Mouse (Mus musculus): Measurements from ENCODE around the gene Usp5.
"Not testable (repeated sequence)": the region's sequence is repeated elsewhere in the genome, so short reads cannot be mapped to it uniquely, and the experiment has no call there.

Gene Usp5

DNA sequence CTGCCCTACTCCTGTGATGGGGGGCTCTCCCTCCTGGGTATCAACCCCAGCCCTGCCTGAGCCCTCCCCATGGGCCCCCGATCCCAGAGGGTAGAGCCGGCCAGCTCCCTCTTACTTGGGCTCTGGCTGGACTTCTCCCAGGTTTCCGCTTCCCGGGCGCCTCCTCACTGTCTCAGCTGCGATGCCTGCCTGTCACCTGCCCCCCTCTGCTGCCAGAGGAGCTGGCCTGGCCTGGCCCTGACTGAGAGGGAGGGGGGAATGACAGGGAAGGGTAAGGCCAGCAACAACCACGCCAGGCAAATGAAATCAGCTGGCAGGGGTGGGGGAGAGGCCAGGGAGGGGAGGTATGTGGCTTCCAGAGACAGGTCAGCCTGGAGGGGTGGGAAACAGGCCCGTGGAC lies 10.5 kb upstream of the Usp5 start:
- no peak for DNase-seq

- DNase-seq: no peak
Observed at GRCm38 (mm10) chr6:124836411-124836810, 7.1 kb upstream of the Usp5 start.

DNA sequence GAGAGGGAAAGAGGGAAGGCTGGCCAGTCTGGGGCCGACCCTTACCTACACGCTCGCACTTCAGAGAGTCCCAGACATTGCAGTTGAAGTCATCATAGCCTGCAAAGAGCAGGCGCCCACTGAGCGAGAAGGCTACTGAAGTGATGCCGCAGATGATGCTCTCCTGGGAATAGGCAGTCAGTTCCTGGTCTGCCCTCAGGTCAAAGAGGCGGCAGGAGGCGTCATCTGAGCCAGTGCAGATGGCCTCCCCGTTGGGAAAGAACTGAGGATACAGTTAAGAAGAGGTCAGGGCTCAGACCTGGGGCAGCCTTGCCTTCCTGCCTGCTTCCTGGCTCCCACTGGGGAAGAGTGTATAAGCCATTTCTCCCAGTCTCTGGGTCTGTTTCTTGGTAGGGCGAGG lies 6.2 kb upstream of the Usp5 start:
- DNase-seq: no peak

- no peak for DNase-seq
Observed at GRCm38 (mm10) chr6:124834512-124835081, 5.3 kb upstream of the Usp5 start.

GRCm38 (mm10) chr6:124831649-124832048 lies 2.4 kb upstream of the Usp5 start:
- no peak for DNase-seq

- DNase-seq: not testable (repeated sequence)
Observed at GRCm38 (mm10) chr6:124831199-124831598, 1.9 kb upstream of the Usp5 start.

DNA sequence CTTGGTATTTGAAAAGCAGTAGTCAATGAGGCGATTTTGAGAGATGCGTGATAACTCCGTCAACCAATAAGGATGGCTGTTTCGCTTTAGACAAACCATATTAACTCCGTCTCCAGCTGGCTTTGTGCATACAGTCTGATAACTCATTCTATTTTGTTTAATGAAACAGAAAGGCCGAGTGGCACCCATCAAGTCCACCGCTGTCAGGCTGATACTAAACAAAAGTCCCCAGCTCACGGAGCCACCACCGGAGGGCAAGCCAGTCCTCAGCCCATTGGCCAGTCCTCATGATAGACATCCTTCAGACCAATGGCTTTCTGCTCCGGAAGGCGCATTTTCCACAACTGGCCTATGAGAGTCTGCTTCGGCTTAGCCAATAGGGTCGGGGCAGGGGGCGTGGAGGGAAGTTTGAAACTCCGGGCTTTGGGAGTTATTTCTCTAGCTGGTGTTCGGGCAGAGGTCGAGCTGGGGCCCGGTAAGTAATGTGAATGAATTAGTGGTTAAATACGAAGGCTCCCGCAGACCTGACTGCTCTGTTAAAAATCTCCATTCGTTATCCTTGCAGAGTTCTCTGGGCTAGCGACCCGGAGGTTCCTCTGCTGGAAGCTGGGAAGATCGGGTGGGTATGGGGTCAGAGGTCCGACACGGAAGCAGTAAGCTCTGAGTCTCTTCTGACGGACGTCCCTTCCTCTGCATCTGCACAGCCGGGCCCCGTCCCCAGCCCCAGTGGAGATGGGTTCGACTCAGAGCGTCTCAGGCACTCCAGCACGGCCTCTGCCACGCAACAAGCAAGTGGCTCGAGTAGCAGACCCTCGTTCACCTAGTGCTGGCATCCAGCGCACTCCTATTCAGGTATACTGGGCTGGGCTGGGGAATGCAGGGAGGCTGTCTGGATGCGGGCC lies 766 bp upstream of the Usp5 start:
- DNase-seq: peak; percentile 92 to 95

GRCm38 (mm10) chr6:124828101-124828592 lies 1.1 kb downstream of the Usp5 start:
- DNase-seq: peak; percentile 63 to 75

DNA sequence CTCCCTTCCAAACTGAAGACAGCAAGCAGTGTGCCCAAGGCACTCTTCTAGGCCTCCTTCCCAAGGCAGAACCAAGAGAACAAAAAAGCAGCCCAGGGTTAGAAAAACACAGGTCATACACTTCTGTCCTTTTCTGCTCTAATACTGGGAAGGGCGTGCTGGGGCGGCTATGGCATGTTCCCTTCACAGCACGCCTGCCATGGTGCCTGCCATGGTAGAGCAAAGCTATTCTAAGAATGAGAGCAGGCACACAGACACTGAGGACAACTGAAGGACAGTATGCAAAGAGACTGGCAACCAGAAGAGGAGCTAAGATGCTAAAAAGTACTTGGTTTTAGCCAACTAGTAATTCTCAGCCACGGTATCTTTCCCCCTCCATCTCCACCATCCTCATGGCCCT lies 7.2 kb downstream of the Usp5 start:
- DNase-seq: no peak

GRCm38 (mm10) chr6:124820891-124821290 lies 8.4 kb downstream of the Usp5 start:
- DNase-seq: no peak

- no peak for DNase-seq
Observed at GRCm38 (mm10) chr6:124817971-124818370, 11.3 kb downstream of the Usp5 start.

GRCm38 (mm10) chr6:124817563-124817962 lies 11.7 kb downstream of the Usp5 start:
- DNase-seq: no peak

DNA sequence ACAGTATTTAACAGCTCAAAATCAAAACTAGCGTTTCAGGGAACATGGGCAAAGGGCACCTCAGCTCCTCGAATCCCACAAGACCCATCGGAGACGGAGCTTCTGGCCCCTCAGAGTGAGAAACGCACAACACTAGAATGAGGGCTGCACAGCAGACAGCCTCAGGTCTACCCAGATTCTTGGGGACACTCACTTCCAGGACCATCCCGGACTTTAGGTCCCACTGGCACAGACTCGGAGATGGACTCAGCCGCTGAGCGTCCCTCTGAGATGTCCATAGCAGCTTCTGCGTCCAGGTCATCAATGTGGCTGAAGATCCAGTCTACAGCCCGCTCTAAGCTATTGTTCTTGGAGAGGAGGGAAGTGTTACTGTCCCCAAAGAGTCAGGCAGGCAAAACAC lies 12.2 kb downstream of the Usp5 start:
- DNase-seq: no peak

GRCm38 (mm10) chr6:124816611-124817010 lies 12.7 kb downstream of the Usp5 start:
- DNase-seq: no peak

DNA sequence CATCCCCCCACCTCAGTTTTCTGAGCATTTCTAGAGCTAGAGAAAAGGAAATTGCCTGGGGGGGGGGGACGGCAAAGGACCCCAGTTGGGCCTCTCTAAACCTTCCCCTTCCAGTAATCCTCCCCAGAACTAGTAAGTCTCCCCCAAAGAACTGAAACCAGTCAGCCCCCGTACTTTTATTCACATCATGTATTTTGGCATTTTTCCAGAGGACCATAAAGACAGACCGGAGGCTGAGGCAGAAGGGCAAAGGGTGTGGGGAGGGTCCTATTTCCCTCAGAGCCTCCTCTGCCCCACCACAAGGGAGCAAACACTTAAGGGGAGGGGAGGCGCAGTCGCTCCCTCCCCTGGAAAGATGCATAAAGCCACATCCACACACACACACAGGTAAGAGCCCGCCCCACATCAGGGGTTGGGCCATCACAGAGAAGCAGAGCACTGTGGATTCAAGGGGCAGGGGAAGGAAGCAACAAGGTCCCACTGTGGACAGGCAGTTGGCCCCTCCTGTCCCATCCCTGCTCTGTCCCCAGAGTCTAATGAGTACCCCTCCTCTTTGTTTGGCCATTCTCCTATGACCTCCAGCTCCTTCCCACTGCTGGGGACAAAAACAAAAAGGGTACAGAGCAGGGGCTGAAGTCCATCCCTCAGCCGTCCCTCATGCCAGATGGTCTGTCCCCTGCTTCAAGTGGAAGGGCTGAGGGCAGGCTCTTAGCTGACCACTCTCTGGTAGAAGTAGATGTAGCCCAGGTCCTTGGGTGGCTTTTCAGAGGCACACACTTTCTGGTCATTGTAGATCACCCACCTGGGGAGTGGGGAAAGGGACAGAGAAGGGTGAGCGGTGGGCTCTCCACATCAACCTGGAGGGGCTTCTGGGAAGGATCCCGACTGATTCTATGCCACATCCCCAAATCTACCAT lies 14.2 kb downstream of the Usp5 start:
- DNase-seq: peak in 1 of 2 experiments; percentile 27

DNA sequence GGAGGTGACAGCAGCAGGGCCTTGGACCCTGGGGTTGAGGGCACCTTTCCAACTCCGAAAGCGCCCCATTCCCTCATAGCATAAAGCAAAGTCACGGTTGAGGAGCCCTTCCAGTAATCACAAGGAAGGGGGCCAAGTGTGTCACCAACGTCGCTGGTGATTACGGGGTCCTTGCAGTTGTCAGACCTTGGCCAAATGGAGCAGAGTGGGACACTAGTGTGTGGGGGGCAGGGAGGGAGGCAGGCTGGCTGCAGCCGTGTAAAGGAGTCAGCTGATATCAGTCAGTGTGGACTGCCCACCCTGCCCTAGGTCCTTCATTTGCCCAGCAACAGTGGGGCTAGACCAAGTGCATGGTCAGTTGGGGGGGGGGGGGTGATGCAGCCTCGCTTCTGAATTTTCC lies 14.8 kb downstream of the Usp5 start:
- peak; percentile 58 to 72 for DNase-seq

DNA sequence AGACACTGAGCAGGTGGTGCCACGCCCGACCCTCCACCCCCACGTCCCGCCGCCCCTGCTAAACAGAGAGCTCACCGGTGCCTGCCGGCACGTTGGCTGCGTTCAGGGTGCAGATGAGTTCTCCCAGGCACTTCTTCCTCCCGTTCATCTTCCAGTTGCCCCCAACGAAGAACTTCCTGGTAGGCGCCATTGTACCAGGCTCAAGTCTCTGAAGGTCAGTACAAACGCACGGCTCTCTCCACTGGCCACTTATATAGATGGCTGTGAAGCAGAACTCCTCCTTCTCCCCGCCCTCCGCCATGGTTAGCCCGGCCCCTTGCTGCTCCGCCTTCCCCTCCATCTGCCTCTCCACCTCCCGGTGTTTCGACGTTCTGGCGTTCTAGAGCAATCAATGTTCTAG lies 15.4 kb downstream of the Usp5 start, which contains the start of gene Tpi1:
Gene Tpi1, minus strand, starts transcription at position 364 of the 400 bp plus-strand sequence.
- DNase-seq: peak; percentile 92 to 95

DNA sequence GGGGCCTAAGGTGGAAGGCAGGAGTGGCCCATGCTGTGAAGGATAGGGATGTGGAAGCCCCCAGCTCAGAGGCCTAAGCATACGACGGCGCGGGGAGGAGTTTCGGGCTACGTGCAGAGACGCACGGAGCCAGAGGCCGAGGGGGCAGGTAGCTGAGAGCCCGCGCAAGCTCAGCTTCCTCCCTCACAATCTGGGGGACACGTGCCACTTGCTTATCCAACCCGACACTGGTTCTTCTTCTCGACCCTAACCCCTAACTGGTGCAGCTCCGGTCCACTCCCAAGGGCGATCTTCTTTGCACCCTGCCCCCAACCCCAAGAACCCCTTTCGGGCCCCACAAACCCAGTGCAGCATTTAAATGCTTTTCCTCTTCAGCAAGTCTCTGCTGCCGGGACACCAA lies 15.8 kb downstream of the Usp5 start:
- DNase-seq: peak; percentile 70 to 82

DNA sequence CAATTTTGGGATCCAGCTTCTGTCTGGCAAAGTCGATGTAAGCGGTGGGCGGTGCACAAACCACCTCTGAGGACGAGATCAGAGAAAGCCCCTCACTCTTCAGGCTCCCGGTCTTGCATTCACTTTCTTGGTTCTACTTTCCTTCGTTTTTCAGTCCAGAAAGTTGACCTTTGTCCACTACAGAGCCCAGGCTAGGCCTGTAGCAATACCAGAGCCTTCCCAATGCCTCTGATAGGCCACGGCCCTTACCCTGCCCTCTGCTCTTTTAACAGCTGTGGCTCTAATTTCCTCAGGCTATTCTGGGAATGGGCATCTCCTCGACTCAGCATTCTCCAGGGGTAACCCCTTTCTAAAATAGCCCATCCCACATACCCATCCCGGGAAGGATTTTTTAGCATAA lies 16.4 kb downstream of the Usp5 start:
- no peak for DNase-seq

- DNase-seq: no peak
Observed at GRCm38 (mm10) chr6:124811701-124812560, 17.4 kb downstream of the Usp5 start.

DNA sequence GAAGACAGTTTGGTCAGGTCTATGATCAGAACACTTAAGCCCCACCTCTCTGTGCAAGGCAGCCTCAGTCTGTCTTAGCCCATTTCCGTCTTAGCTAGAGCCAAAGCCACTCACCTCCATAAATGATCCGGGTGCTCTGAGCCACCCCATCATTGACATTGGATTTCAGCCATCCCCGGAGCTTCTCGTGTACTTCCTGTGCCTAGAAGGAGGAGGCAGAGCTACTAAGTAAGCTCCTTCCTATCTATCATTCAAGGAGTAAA lies 17.9 kb downstream of the Usp5 start:
- DNase-seq: no peak
